Mouse (Mus musculus) heart, embryonic 15.5 days (tissue): ENCODE measurements around the gene Tpst2. TPM values are rescaled to one million over a fixed set of nuclear protein-coding genes. Genes with fewer than 3 reads are reported as not detected.

ENCODE experiments used
- polyA plus RNA-seq: library from polyadenylated mRNA; unstranded; fragments of >200 nt; fragmentation: Nextera tagmentation; extraction: Ambion mirVana; gene quantifications from 2 replicates; pipeline ENCODE4 v1.2.1, GENCODE M21; 2015

Tpst2 gene
- polyA plus RNA-seq, 1 experiment from 2014 or later, result 38.5 TPM

Other genes starting within 250 kb of the Tpst2 start
- 1.2 and 1.4 TPM in 2 replicates for gene Cryba4, start 24.2 kb upstream of the Tpst2 start, polyA plus RNA-seq
- gene Crybb1, start 20.9 kb upstream of the Tpst2 start, polyA plus RNA-seq, result 1.6 and 2.1 TPM in 2 replicates
- 15.2 and 19.6 TPM in 2 replicates for gene Tfip11, start 49.7 kb downstream of the Tpst2 start, polyA plus RNA-seq
- gene Srrd, start 66.3 kb downstream of the Tpst2 start, polyA plus RNA-seq, result 20.7 and 28.8 TPM in 2 replicates
- gene Hps4, start 66.4 kb downstream of the Tpst2 start, polyA plus RNA-seq, result 15.6 and 23.3 TPM in 2 replicates
- 0.05 TPM in 1 of 2 replicates, not detected in the other for gene Gm6583, start 79.3 kb downstream of the Tpst2 start, polyA plus RNA-seq
- gene Asphd2, start 118.2 kb downstream of the Tpst2 start, polyA plus RNA-seq, result 2.1 and 2.9 TPM in 2 replicates
- not detected in 2 replicates for gene Gm6588, start 172.7 kb downstream of the Tpst2 start, polyA plus RNA-seq